Mouse (Mus musculus): ENCODE results near the gene Gtpbp10.
A peak's percentile ranks its signal among the peaks of the same experiment; 100 is the strongest.

Gene Gtpbp10

DNA sequence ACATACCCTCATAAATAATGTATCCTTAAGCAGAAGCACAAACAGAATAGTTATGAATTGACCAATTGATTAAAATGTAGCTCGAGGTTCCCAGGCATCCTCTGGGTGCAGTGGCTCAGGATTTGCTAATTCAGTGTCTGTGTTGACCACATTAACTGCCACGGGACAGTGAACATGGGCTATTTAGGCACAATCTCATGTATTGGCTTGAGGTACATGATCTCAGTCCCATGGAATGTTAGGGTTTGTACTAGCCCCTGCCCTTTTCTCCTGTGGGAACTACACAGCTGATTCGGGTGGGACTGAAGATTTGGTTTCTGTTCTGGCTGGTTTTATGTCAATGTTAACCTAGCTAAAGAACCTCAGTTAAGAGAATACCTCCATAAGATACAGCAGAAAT, 62.9 kb downstream of the Gtpbp10 start:
- DNase-seq (ENCODE audit: low read depth), result no peak

DNA sequence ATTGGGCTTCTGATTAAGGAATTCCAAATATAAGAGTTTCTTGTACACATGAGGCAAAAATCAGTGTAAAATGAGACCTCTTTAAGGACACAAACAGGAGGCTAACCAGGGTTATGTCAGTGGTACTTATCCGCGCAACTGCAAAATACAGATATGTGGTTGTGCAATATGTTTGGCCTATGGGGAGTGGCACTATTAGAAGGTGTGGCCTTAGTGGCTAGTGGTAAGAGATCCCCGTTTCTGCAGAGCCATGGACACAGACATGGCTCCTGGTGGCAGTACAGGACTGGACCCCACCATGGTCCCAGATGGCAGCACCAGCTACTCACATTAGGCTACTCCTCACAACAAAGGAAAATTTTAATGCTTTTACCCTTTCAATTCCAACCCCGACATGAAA, 64.3 kb downstream of the Gtpbp10 start:
- DNase-seq (ENCODE audit: low read depth), result no peak

DNA sequence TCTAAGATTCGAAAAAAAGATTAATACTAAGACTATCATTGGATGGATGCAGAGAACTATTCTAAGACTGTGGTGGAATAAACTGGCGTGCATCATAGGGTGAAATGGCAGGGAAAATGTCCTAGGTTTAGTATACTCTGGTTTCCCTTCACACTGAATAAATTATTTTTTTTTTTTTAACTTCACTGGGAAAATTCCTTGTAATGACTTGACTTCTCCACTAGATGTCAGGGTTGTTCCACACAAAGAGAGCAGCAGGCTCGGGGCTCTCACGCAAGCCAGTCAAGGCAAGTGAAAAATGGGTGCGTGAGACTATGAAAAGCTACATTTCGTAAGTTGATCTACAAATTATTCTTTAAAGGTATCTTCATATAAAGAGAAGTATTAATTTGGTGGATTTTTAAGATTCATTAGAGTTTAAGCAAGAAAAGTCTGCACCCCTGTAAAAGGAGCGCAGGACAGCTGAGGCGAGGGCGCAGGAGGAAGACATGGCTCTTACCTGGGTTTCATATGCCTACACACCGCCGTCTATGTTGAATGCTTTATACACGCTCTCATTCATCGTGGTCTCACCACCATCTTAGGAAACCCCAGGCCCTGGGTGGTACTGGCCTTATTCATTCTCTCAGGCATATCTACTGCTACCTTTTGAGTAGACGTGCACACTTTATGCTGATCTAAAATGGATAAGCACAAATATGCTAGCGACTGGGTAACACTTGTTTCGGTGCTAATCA, 64.9 kb downstream of the Gtpbp10 start:
- peak; percentile 24 for DNase-seq (ENCODE audit: low read depth)

DNA sequence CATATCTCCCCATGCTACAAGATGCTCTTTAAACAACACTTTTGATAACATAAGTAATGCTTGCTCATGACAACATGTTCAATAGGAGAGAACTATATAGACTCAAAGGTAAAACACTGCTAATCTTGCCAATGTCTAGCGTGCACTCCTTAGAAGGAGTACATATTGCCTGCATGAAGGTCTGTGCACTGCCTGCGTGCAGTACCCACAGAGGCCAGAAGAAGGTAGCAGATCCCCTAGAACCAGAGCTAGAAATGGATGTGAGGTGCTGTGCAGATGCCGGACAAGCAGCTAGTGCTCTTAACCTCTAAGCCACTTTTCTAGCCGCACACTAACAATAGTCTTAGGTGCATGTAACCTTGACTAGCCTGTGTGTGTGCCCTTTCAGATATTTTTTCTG, 67.2 kb downstream of the Gtpbp10 start:
- DNase-seq (ENCODE audit: low read depth), result no peak
